Mouse (Mus musculus): ENCODE measurements around the gene Ntng1.
A peak's percentile ranks its signal among the peaks of the same experiment; 100 is the strongest.
"Not testable (repeated sequence)": the region's sequence is repeated elsewhere in the genome, so short reads cannot be mapped to it uniquely, and the experiment has no call there.

The Ntng1 gene

DNA sequence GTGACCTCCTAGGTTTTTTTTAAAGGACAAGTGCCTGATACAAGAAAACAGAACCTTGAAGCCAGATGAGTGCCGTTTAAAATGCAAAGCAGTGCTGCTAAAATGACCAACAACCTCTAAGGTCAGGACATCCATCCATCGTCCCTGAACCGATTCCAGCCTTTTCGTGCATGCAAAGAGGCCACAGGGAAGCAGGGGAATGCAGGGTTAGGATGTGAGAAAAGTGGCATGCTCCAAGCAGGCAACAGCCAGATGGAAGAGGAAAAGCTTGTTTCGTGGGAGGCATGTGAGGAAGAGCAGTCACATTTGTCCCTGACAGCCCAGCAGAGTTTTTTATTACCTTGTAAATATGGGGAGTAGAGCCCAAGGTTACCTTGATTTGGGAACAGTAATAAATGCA lies 360.6 kb downstream of the Ntng1 start:
- DNase-seq (ENCODE audit: low read depth), result no peak

DNA sequence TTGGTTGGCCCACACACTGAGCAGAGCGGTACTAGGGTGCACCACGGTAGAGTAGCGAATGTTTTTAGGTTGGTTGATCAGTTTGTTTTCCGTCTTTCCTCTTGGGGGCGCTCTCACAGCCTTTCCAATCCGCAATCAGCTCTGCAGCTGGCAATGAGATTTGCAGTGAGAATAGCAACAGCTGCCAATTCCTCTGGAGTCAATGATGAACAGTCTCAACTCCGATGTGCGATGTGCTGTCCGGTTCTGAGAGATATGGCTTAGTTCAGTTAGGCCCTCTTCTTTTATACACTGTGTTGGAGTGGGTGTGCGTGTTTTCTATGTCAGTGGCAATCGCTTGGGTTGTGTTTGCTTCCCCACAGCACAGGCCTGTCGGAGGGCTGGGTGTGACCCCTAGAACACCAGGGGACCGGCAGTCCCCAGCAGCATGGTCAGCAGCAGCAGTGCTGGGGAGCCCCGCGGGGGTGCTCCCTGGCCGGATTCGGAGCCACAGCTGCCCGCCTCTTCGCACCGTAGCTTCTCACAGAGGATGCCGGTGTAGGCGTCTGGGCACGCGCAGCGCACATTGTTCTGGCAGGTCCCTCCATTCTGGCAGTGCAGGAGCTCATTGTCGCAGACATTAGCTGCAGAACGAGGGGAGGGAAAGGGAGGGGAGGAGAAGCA lies 361.4 kb downstream of the Ntng1 start:
- DNase-seq (ENCODE audit: low read depth), result peak; percentile 3

DNA sequence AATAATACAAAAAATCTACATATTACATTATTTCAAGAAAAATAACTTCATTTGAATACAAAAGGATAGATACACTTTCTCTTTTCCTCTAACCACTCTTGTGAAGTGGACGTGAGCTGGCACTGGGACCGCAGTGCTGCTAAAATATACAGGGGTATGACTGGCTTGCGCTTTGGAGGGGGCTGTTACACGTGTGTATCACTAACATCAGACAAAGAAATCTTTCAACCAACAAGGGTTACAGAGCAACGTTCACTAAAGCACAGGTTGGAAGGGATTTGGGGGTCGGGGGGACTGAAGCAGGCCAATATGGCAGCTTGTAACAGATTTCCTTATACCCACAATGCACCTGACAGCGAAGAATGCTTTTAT lies 361.9 kb downstream of the Ntng1 start:
- DNase-seq (ENCODE audit: low read depth), result no peak

DNA sequence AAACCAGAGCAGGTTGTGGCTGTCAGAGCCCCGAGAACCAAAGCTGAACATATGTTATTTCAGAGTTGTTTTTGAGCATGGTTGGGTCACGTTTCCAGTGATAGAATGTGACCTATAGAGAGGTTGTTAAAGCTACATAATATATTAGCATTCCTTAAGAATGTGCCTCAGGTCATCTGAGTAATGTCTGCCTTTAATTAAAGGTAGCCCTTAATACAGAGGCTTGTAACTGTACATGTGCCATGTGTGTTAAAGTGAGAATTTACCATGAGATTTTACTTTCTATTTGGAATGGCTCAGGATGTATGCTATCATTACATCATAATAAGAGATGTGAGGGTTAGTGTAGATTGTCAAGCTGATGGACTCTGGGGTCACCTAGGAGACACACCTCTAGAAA lies 368.6 kb downstream of the Ntng1 start:
- no peak for DNase-seq (ENCODE audit: low read depth)

DNA sequence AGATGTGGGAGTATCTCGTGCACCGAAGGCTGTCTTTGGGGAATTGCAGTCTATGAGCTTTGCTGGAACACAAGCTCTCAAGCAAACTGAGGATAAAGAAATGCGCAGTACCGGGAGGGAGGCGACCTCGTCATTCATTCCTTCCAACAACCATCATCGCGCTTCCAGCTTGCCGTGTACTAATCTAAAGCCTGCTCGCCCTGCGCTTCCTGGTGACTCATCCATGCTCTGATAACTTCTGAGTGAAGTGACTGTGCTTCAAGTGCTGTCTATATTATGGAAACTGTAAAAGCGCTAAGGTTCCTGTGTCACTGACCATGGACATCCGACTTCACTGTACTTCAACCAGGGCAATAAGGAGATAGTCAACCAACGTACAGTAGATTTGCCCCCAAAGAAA lies 371.7 kb downstream of the Ntng1 start:
- DNase-seq (ENCODE audit: low read depth), result no peak

DNA sequence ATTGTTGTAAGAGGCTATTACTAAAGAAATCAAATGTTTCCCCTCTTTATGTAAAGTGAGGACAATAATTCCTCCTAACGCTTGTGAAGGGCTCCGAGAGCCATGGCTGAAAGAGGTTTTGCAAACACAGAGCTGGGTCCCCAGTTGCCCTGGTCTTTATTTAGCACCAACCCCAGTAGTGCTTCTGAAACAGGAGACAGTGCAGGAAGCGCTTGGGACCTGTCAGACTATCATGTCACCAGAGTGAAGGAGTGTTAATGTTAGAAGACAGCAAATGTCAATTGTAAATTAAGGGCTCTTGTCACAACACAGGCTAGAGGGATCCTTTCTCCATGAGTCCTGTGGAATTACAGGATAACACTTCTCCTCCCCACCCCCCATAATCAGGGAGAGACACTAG lies 376.9 kb downstream of the Ntng1 start:
- DNase-seq (ENCODE audit: low read depth), result no peak

DNA sequence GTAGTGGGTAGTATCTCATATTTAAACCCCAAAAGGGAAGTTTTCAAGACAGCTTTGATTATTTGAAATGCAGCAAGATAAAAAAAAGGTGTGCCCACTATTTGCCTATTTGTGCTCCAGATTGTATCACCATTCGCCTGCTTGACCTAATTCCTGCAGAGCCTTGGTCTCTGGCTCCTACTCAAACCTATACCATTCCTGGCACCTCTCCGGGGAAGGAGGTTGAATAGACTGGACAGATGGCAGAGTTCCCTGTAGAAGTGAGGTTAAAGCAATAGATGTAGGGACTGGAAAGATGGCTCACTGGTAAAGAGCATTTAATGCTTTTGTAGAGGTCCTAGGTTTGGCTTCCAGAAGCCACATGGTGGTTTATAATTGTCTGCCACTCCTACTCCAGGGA lies 378.2 kb downstream of the Ntng1 start:
- no peak for DNase-seq (ENCODE audit: low read depth)

DNA sequence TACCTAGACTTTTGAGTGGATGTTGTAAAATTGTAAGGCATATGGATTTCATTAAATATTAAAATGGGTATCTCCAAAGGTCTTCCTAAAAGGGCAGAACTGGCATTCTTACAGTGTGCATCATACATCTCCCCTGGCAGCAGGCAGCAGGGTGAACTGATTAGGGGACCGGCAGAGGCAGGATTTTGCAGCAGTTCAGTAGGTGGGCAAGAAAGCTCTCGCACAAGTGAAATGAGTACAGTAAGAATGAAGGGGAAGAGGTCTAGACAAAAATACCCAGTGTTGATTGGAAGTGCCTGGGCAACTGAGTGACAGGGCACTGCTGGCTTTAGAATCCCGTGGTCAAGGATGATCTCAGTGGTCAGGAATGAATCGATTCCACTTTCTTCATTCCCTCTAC lies 378.7 kb downstream of the Ntng1 start:
- no peak for DNase-seq (ENCODE audit: low read depth)

DNA sequence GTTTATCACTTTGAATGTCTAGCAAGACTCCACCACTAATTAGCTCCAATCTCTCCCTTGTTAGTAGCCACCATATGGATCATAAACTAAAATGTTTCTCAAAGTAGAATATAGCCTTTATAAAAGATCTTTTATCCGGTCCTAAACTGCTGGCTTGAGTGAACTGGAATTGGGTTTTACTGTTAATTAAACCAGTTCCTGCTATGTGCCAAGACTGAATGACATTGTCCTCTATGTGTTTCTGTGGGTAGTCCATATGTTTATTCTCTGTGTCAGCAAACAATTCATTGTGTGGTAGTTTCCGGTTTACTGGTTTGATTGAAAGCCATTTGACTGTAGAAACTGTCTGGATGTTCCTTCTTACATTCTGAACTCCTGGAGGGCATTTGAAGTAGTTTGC lies 387.4 kb downstream of the Ntng1 start:
- no peak for DNase-seq (ENCODE audit: low read depth)

DNA sequence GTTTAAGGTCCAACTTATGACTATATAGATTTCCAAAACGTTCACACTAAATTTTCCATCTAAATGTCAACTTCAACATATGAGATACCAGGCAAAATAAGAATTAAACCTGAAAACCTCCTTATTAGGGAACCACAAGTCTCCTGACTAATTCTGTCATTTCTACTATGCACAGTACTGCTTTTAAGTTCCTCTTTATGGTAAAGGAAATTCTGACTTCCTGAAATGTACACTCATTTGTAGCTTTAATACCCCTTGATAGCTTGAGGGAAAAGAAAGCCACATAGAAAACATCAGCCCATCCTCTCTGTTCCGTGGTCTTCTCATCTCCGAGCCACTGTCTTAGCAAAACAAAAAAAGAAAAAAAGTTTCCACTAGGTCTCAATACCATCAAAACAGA lies 396.2 kb downstream of the Ntng1 start:
- not testable (repeated sequence) for DNase-seq (ENCODE audit: low read depth)

DNA sequence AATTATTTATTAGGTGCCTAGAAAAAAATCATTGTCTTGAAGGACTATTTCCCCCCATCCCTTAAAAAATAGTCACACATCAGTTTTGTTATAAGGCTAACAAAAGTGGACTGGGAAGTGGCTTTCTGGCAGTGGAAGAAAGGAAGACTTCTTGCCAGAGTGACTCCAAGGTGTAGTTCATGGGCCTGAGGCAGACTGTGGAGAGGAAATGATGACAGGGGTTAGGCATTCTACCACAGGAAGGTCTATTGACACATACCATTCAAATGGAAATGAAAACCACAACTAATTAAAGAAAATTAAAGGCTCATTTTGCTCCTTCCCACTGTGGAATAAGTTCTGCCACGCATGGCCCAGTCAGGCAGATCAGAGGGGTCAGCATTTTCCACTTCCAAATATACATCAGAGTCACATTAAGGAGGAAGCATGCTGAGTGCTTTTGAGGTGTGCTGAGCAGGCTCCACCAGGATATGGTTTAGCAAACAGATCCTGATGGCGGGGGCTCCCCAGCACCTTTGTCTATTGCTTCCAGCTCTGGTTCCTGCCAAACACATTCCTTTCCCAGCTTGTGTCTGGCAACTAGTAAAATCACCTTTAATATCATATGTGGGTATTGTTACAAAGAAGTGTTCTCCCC lies 403.2 kb downstream of the Ntng1 start:
- DNase-seq (ENCODE audit: low read depth), result no peak

DNA sequence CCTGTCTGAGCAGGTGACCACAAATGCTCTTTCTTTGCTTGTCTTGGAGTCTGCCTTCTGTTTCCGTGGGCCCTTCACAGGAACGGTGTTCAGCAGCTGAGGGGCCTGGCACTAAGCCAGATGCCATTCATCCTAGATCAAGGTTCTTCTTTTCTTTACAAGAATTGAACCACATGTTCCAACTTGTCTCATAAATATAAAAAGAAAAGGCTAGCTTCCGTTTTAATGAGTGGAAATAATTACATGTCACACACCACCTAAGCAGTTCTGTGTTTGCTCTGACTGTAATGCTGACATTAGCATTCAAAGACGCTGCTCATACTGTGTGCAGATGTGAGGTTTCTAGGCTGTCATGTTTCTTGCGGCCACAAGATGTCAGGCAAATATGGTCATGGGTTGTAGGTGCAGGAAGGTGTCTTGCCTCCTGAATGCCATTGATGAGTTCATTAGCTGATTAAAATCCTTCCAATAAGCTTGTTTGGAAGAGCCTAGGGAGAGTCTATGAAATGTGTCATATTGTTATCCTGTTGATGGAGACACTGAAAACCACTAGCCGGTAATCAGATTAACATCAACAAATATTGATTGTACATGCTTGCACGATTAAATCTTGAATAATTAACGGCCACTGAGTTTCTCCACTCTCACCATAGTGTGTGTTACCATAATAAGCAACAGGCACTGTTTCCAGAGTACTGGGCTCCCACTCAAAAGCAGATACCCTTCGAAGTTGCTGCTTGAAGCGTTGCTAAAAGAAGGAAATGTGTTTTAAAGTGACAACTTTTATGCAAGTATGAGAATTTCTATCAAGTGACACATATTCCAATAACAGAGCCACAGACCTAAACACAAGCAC lies 411.3 kb downstream of the Ntng1 start:
- DNase-seq (ENCODE audit: low read depth), result no peak

DNA sequence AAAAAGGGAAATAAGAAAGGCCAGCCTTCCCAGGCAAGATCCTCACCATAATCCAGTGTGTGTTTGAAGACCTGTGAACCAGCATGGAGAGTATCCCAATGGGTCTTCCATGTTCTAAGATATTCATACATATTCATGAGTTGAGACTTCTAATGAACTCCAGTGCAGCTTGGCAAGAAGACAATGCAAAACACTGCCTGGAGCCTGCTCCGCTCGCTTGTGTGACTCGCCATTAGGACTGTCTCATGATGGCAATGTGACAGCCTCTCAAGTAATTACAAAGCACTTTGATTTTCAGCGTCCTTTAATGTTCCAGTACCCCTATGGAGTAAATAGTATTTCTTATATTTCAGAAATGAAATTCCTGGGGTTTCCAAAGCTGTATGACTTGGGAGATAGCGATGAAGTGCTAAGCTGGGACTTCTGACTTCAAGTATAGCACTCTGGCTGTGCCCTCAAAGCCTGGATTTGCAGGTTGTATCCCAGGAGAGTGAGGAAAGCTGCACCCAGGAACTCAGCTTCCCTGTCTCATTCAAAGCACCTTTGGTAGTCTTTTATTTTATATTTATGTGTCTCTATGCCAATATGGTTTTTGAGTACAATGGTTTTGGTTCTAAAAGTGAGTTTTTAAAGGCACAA lies 412.1 kb downstream of the Ntng1 start:
- no peak for DNase-seq (ENCODE audit: low read depth)

Data from c-Kit-positive CD71-negative TER-119-negative erythroid progenitor cells, embryonic 14.5 days (primary cell).